Mouse (Mus musculus) mouse embryonic stem cell (cell line): ENCODE results near the gene 2810004N23Rik.

Source experiments
- in situ Hi-C, 2 experiments: fragments of 300-500 bp; cut with MboI; formaldehyde crosslinking; loops; 1 replicate in 1 of 2; 3 replicates in 1 of 2; pipeline ENCODE4 v1.14.3; 2019 to 2020; ENCODE audit warnings: low sequenced_read_pairs in 2 of 2, low pct_unique_long_range_greater_than_20kb in 1 of 2, mixed read lengths in 1 of 2; ENCODE audit not compliant: unreplicated experiment in 1 of 2

The 2810004N23Rik gene

GRCm38 (mm10) chr8:124795781-124796488, 67.0 kb downstream of the 2810004N23Rik start:
- in situ Hi-C loops: no loop called here

DNA sequence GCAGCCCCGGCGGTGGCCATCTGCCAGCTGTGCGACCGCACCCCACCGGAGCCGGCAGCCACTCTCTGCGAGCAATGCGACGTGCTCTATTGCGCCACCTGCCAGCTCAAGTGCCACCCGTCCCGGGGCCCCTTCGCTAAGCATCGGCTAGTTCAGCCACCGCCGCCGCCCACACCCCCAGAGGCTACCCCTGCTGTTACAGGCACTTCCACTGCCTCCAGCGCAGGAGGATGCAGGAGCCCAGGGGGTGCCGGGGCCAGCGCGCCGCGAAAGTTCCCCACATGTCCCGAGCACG, 68.5 kb downstream of the 2810004N23Rik start:
- in situ Hi-C loops: no loop called here

- in situ Hi-C loops: no loop called here
Measured at GRCm38 (mm10) chr8:124793661-124794485, 69.0 kb downstream of the 2810004N23Rik start.

DNA sequence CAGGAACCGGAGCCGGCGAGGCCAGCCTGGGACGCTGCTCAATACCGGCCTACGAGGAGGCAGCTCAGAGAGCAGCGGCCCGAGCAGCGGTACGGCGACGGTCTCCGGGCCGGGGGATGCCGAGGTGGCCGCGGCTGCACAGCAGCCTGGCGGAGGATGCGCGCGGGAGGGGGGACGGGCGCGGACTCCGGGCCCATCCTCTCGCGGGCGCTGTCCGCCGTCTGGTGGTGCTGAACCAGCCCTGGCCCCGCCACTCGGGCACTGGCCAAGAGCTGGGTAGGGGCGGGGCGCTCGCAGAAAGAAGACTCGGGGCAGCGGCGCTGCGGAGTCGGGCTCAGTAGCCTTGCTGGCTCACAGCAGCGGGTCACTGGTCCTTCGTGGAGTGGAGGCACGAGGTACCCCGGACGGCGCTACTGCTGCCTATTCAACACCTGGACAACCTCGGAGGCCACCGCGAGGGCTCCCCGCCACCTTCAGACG, 69.7 kb downstream of the 2810004N23Rik start:
- in situ Hi-C loops: no loop called here

GRCm38 (mm10) chr8:124792708-124793107, 70.2 kb downstream of the 2810004N23Rik start, which contains the start of gene Trim67:
Trim67 (plus strand) TSS chr8:124793092.
- in situ Hi-C loops: no loop called here

DNA sequence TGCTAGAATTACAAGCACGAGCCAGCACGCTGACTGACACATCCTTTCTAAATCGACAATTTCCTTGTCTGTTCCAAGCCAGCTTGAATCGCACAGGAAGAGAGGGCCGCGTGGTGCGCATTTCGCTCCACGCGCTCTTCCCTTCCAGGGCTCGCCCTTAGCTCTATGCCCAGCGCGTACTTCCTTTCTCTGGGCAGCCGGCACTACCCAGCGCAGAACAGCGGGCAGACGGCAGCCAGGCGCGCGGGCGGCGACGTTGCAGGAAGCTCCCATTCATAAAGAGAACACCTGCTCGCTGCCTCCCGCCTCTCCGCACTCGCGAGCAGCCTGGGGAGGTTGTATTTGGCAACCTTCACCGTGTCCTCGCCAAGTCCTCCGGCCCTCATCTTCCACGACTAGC, 70.7 kb downstream of the 2810004N23Rik start:
- in situ Hi-C loops: no loop called here

DNA sequence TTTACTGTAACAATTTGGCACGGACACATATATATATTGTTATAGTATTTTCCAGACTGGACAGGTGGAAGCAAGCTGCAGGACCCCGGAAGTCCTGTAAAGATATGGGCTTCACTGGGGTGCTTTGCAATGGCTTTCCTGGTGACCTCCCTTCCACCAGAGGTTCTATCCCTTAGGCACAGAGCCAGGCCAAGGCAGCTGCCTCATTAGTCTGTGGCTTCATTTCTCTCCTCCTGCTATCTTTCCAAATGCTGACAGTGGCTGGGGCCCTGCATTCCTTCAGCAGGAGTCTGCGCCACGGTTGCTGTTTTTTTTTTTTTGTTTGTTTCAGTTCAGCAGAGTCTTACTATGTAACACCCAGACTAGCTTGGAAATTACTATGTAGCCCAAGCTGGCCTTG, 71.2 kb downstream of the 2810004N23Rik start:
- in situ Hi-C loops: no loop called here

- in situ Hi-C loops: no loop called here
Measured at GRCm38 (mm10) chr8:124790676-124791075, 72.2 kb downstream of the 2810004N23Rik start.
